Mouse (Mus musculus) macrophage (primary cell): ENCODE measurements around the gene Rgmb. TPM values are rescaled to one million over a fixed set of nuclear protein-coding genes. Genes with fewer than 3 reads are reported as not detected.

Source experiments
- H3K27ac ChIP-seq: fragments of 350-480 bp; formaldehyde crosslinking; 2 replicates; pipeline ENCODE4 v1.9.0; 2021
- H3K36me3 ChIP-seq: fragments of 350-480 bp; formaldehyde crosslinking; 2 replicates; pipeline ENCODE4 v1.9.0; 2021; ENCODE audit errors: inconsistent target
- H3K4me3 ChIP-seq: fragments of 350-480 bp; formaldehyde crosslinking; 2 replicates; pipeline ENCODE4 v1.9.0; 2021; ENCODE audit errors: inconsistent target
- H3K79me2 ChIP-seq: fragments of 350-480 bp; formaldehyde crosslinking; 2 replicates; pipeline ENCODE4 v1.9.0; 2021; ENCODE audit errors: inconsistent target
- WGBS: methylation state at CpG from one replicate; pipeline ENCODE4 v1.1.7; 2026; ENCODE audit warnings: inconsistent platforms; ENCODE audit not compliant: missing documents; 5-methylcytosine and 5-hydroxymethylcytosine counted together
- polyA plus RNA-seq: library from polyadenylated mRNA; stranded (reverse); fragments of 250-400 nt; gene quantifications from 3 replicates; pipeline ENCODE4 v1.2.4, GENCODE M21; 2018; ENCODE audit warnings: inconsistent platforms
- total RNA-seq, 78 experiments: library from RNA; depleted of rRNA; stranded (reverse); fragments of 250-400 nt; gene quantifications; 1 replicate in 9 of 78; 2 replicates in 24 of 78; 3 replicates in 43 of 78; 4 replicates in 2 of 78; pipeline ENCODE4 v1.2.4; 2018; ENCODE audit warnings: inconsistent platforms in 56 of 78

Gene Rgmb
- total RNA-seq (2018; cell fraction: chromatin; rRNA removed): 10 to 100 TPM in 17 of 26 experiments, 1 to 10 TPM in 9; 2.2 to 30.8 (median 16.0) TPM
- 10 to 100 TPM in 14 of 26 experiments, 1 to 10 TPM in 12; 6.2 to 15.4 (median 10.2) TPM for total RNA-seq (2018; cell fraction: cytosol; rRNA removed)
- total RNA-seq (2018; cell fraction: nucleus; rRNA removed): 10 to 100 TPM in 21 of 26 experiments, 1 to 10 TPM in 5; 5.9 to 34.9 (median 16.9) TPM
- 4.9 to 9.8 TPM (median 7.0 TPM) in 3 replicates for polyA plus RNA-seq

GRCm38 (mm10) chr17:15830766-15831644, at the start of gene Rgmb:
TSS of gene Rgmb (minus strand) at chr17:15831039.
- no peak within 1 kb of the TSS for H3K27ac ChIP-seq
- no peaks in the 10 kb centered on the region for H3K79me2 ChIP-seq
- H3K4me3 ChIP-seq: no peak within 1 kb of the TSS
- no peaks in the 10 kb centered on the region for H3K36me3 ChIP-seq
- 3% methylated on average over 52 of the region's 55 CpGs for WGBS

DNA sequence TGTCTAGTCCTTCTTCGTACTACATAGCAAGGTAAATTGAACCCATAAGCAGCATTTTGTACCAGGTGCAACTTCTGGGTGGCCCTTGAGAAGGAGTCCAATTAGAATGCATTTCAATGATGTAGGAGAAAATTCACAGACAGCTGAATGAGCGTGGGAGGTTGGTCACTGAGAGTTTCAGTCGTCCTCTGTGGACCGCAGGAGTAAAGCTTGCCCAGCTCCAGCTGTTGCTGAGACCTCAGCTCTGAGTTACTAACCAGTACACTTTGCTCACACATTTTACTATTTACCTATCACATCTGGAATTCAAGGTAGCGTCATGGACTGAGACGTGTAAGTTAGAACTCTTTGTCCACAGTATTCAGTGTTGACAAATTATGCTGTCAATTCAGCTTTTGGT, 43.9 kb upstream of the Rgmb start:
- 93% methylated on average over 6 of the region's 6 CpGs for WGBS
- H3K79me2 ChIP-seq: no peaks in the 10 kb centered on the region
- no peak overlapping the region for H3K4me3 ChIP-seq
- no peaks in the 10 kb centered on the region for H3K36me3 ChIP-seq
- H3K27ac ChIP-seq: no peak overlapping the region

DNA sequence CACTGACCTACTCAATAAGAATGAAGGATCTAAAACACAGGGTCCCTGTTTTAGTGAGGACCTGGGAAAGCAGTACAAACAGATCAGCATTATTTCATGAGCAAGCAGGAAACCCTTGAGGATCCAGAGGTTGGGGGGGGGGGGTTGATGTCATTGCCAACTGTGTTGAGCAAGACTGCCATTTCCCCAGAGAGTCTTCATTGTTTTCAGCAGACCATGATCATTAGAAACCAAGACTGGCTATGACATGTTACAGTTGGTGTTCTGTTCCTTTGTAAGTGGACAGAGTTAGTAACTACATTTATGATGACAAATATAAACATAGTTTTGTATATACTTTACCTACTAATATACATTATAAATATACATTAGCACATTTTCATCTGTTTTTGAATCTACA, 41.3 kb upstream of the Rgmb start:
- H3K36me3 ChIP-seq: no peaks in the 10 kb centered on the region
- no peak overlapping the region for H3K4me3 ChIP-seq
- H3K27ac ChIP-seq: no peak overlapping the region
- H3K79me2 ChIP-seq: no peaks in the 10 kb centered on the region

DNA sequence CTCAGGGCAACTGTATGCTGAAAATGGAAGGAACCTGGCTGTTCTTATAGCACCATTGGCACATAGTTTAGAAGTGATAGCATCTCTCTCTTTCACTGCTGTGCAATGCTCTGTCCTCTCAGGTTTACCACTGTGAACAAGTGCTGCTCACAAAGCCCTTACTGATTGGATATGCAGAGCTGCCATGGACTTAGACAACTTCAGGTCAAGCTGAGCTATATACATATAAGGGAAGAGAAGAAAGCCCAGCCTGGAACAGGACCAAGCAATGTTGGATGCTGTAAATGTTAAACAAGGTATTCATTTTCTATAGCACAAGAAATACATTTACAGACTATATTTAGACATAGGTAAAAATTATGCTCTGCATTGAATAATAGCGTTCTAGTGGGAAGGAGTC, 34.4 kb upstream of the Rgmb start:
- H3K36me3 ChIP-seq: no peaks in the 10 kb centered on the region
- no peaks in the 10 kb centered on the region for H3K79me2 ChIP-seq
- no peak overlapping the region for H3K27ac ChIP-seq
- 92% methylated on average over 1 of the region's 1 CpGs for WGBS
- no peak overlapping the region for H3K4me3 ChIP-seq

- 70% methylated on average over 4 of the region's 4 CpGs for WGBS
- H3K4me3 ChIP-seq: no peak overlapping the region
Measured at GRCm38 (mm10) chr17:15862355-15862754, 31.5 kb upstream of the Rgmb start.

DNA sequence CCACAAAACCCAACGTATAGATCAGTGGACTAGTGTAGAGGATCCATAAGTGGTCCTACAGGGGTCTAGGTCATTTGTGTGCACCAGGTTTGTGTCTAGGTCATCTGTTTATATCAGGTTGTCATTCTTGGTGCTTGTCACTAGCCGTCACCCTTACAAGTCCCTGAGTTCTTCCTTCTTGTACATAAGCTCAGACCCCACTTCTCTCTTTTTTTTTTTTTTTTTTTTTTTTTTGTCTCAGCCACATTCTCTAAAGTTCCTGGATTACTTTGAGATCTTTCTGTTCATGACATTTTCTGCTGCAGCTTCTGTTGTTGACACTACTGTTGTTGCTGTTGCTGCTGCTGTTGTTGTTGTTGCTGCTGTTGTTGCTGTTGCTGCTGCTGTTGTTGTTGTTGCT, 22.3 kb upstream of the Rgmb start:
- 52% methylated on average over 2 of the region's 2 CpGs for WGBS
- Histone ChIP-seq H3K79me2 (no peaks in the 10 kb centered on the region), H3K36me3 (no peaks in the 10 kb centered on the region), H3K27ac (no peak overlapping the region), H3K4me3 (no peak overlapping the region)

More at GRCm38 (mm10) chr17:15862355-15862754, 31.5 kb upstream of the Rgmb start:
- Histone ChIP-seq H3K27ac (no peak overlapping the region), H3K79me2 (no peaks in the 10 kb centered on the region), H3K36me3 (no peaks in the 10 kb centered on the region)

GRCm38 (mm10) chr17:15850544-15850943, 19.7 kb upstream of the Rgmb start:
- H3K36me3 ChIP-seq: no peaks in the 10 kb centered on the region
- no peak overlapping the region for H3K4me3 ChIP-seq
- WGBS: 81% methylated on average over 3 of the region's 3 CpGs
- no peaks in the 10 kb centered on the region for H3K79me2 ChIP-seq
- no peak overlapping the region for H3K27ac ChIP-seq

DNA sequence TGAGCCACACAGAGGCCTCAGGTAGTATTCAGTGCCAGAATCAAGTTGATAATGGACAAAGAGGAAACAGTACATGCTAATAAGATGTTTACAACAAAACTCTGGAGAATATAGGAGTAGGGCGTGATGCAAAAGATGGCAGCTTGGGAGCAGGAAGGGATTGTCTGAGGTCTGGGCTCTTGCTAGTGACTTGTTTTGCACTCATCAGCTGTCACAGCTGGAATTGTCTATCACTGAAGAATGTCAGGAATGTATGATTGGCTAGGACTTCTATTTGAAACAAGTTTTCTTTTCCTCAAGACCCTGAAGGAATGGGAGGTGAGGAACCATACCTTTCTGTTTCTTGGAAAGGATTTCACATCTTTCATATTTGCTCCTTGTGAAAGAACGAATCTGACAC, 10.6 kb upstream of the Rgmb start:
- 90% methylated on average over 2 of the region's 2 CpGs for WGBS
- no peaks in the 10 kb centered on the region for H3K79me2 ChIP-seq
- no peak overlapping the region for H3K4me3 ChIP-seq
- no peak overlapping the region for H3K27ac ChIP-seq
- no peaks in the 10 kb centered on the region for H3K36me3 ChIP-seq

DNA sequence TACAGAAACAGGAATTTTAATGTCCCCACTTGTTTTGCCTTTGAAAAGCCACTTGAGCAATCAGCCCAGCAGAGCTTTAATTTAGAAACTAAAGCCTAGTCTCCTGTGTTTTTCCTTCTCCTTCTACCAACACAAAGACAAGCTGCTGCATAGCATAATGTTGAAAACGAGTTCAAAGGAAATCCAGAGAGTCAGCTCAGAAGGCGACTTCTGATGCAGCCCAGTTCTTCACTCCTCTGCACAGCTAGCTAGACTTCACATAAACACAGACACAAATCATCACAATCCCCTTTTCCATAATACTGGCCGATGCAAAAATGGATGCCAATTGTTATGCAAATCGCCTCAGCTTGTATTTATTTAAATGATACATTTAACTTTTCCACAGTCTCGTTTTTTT, 1.6 kb upstream of the Rgmb start:
- H3K27ac ChIP-seq: no peak overlapping the region
- no peak overlapping the region for H3K4me3 ChIP-seq
- WGBS: 66% methylated on average over 5 of the region's 5 CpGs
- no peaks in the 10 kb centered on the region for H3K36me3 ChIP-seq
- no peaks in the 10 kb centered on the region for H3K79me2 ChIP-seq

GRCm38 (mm10) chr17:15831810-15832209, 971 bp upstream of the Rgmb start:
- no peaks in the 10 kb centered on the region for H3K79me2 ChIP-seq
- H3K36me3 ChIP-seq: no peaks in the 10 kb centered on the region
- H3K27ac ChIP-seq: no peak overlapping the region
- 34% methylated on average over 8 of the region's 8 CpGs for WGBS
- no peak overlapping the region for H3K4me3 ChIP-seq

- H3K36me3 ChIP-seq: no peaks in the 10 kb centered on the region
- H3K27ac ChIP-seq: no peak overlapping the region
- H3K4me3 ChIP-seq: no peak overlapping the region
- peaks cover 4% of the 10 kb centered on the region for H3K79me2 ChIP-seq
- WGBS: 5% methylated on average over 33 of the region's 34 CpGs
Measured at GRCm38 (mm10) chr17:15830171-15830765, 571 bp downstream of the Rgmb start.

DNA sequence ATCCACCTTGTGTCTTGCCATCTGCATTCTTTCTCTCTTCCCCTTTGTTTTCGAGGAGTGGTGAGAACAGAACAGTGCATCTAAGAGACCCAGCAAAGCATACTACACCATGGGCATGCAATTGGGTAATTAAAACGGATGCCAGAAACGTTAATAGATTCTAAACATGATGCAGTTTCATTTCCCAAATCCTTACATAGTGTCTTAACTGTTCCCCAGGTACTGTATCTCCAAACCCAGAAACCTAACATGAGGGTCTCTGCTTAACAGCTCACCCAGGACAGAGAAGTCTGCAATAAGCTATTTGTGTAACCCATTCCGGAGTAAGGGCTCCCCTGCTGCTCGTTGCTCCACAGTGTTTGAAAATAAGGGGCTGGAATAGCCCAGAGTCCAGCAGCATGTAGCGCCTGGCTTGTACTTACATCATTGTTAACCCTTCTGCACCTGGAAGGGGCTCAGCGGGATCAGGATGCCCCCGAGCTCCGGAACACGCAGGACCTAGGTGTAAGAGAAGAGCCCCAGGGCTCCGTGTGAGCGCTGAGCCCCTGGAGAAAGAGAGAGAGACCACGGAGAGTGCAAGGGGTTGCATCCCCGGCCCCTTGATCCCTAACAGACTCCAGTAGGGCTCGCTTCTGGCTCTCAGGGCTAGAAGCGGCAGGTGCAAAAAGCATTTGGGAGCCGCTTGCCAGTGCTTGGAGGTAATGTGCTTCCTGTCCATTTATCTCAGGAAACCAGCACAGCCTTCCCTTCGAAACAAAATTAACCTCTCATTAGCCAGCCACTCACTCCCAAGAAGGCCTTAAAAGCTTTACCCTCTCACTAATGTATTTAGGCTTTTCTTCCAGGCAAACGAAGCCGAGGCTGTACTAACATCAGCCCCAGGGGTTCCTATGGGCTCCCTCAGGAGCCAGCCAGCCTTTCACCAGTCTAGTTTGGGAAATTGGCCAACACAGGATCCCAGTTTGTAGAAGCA, 1.4 kb downstream of the Rgmb start:
- Histone ChIP-seq H3K36me3 (no peaks in the 10 kb centered on the region), H3K4me3 (no peak overlapping the region), H3K27ac (no peak overlapping the region), H3K79me2 (peaks cover 11% of the 10 kb centered on the region)
- WGBS: 7% methylated on average over 20 of the region's 20 CpGs

DNA sequence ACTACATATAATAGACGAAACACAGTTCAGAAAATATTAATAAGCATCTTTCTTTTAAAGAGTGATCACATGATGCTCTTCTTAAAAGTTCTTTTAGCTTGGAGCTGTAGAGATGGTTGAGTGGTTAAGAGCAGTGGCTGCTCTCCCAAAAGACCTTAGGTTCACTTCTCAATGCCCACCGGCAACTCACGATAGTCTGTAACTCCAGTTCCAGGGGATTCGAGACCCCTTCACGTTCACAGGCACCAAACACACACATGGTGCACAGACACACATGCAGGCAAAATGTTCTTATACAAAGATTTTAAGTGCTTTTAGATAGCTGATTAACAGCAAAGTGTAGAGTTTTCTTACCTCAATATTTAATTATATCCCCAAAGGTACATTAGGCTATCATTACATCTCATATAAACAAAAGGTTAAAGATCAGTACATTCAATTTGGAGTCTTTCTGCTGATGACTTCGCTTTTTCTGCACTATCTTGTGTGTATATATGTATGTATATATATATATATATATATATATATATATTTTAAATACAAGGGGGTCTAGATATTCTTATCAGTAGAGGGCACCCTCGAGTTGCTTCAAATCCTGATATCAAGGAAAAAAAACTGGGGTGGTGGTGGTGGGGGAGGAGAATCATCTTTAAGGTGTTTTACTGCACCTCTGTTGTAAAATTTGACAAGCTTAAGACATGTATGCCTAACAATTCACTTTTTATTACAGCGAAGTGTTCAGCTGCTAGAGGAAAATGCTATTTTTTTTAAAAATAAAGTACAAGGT, 2.5 kb downstream of the Rgmb start:
- no peak overlapping the region for H3K4me3 ChIP-seq
- 68% methylated on average over 7 of the region's 8 CpGs for WGBS
- H3K79me2 ChIP-seq: peaks cover 23% of the 10 kb centered on the region
- no peak overlapping the region for H3K27ac ChIP-seq
- H3K36me3 ChIP-seq: no peaks in the 10 kb centered on the region

DNA sequence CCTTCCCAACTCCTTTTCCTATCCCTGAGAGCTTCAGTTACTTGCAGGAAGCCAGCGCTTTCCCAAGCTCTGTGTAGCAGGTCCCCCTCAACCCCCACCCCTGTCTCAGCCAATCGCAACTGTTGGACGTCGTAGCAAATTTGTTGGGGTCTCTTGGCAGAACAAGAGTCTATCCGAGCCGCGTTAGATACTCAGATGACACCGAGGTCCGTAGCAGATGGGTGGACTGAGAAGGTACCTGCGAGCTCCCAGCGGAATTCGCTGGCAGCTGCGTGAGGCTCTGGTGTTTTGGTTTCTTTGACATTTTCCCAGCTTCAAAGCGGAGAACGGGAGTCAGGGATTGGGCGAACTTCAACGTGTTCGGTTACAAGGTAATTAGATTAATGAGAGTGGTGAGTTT, 3.9 kb downstream of the Rgmb start:
- peaks cover 37% of the 10 kb centered on the region for H3K79me2 ChIP-seq
- H3K36me3 ChIP-seq: no peaks in the 10 kb centered on the region
- peak overlapping the region; percentile 56 for H3K4me3 ChIP-seq
- peak overlapping the region; percentile 31; the same call in 1 of the 2 replicates for H3K27ac ChIP-seq
- WGBS: 17% methylated on average over 18 of the region's 18 CpGs
